Mouse (Mus musculus): ENCODE data around the gene Txk. TPM values are rescaled to one million over a fixed set of nuclear protein-coding genes. Genes with fewer than 3 reads are reported as not detected.

Txk gene
- not detected for total RNA-seq (2021)
- long read RNA-seq, experiment 1: 0 reads
- long read RNA-seq, experiment 2: 0 reads

GRCm38 (mm10) chr5:72752585-72752984 lies at the start of gene Txk:
Gene Txk (minus strand): TSS chr5:72752777.
- DNase-seq (ENCODE audit: low spot score): no peak

- DNase-seq (ENCODE audit: low spot score): no peak
Measured at GRCm38 (mm10) chr5:72798563-72798962, 46.0 kb upstream of the Txk start.

- DNase-seq (ENCODE audit: low spot score): peak; percentile 20
Measured at GRCm38 (mm10) chr5:72796186-72796613, 43.6 kb upstream of the Txk start.

GRCm38 (mm10) chr5:72793309-72793850 lies 40.8 kb upstream of the Txk start:
- no peak for DNase-seq (ENCODE audit: low spot score)

GRCm38 (mm10) chr5:72791789-72792188 lies 39.2 kb upstream of the Txk start:
- DNase-seq (ENCODE audit: low spot score): no peak

DNA sequence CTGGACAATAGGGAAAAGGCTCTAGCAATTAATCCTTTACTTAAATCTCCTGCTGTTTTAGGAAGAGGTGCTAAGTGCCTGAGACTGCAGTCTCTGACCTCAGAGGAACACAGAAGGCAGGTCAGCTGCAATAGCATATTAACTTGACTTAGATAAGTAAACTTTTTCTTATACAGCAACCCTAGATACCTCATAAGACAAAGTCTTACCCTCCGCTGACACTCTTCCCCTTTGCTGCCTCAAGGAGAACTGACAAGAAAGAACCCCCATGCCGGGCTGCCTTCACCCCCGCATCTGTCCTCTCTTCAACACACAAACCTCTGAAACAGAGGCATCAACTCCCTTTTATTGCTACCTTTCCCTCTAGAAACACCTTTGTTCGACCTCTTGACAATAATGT lies 38.8 kb upstream of the Txk start:
- DNase-seq (ENCODE audit: low spot score): no peak

DNA sequence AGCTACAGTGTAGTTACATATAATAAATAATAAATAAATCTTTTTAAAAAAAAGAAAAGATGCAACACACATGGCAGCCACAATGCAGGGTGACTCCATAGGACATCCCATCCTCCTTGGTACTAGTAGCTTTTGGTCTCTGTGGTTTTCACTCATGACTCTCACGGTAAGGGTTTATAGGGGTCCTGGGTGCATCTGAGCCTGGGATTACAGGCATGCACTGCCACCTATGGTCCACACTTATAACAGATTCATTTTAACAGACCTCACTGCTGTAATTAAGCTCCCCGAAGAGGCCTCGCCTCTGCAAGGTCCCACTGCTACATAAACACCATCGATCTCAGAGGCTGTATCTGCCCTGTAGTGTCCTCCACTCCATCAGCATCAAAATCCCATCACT lies 32.9 kb upstream of the Txk start:
- no peak for DNase-seq (ENCODE audit: low spot score)

DNA sequence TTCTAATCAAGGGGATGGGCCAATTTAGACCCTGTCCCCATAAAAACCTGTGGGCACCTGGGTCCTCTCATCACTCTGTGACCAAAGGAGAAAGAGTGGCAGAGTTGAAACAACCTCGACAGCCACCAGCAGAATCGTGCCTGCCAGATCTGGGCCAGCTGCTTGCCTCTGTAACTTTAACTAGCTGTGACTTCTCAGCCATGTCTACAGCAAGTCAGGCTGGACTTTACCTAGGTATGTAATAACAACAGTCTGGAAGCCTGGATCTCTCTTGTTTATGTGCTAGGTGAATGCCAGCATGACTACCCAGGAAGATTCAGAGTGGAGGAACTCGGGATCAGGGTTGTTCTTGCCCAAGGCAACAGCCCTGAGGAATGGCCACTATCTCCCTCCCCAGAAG lies 32.1 kb upstream of the Txk start:
- no peak for DNase-seq (ENCODE audit: low spot score)

DNA sequence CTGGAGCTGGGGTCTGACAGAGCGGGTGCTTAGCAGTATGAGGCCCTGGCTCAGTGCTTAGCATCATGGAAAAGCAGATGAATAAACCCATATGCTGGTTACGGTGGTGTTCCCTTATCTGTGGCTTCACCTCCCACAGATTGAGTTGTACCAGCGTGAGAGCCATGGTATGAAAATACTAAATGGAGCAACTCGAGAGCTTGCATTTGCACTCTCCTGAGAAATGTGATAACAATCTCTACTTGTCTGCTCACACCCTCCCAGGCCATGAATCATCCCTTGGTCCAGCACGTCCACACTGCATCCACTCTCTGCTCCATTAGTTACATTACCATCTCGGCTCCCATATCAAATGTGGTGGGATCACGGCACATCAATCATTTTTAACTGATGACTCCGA lies 31.4 kb upstream of the Txk start:
- DNase-seq (ENCODE audit: low spot score): no peak

GRCm38 (mm10) chr5:72783123-72783522 lies 30.5 kb upstream of the Txk start:
- no peak for DNase-seq (ENCODE audit: low spot score)

GRCm38 (mm10) chr5:72781776-72782175 lies 29.2 kb upstream of the Txk start:
- no peak for DNase-seq (ENCODE audit: low spot score)

DNA sequence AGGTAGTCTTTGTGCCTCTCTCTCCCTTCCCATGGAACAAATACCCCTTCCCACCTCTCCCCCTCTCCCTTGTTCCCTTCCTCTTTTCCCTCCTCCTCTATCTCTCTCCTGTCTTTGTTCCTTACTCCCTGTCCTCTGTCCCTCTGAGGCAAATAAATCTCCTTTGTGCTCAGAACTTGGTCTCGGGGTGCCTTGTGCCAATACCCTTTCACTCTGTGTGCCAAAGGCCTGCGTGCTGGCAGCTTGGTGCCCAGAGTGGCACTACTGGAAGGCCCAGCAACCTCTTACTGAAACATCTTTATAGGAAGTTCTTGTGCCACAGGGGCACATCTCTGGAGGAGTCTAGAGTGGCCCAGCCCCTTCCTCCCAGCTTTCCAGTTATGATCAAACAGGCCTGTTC lies 24.0 kb upstream of the Txk start:
- no peak for DNase-seq (ENCODE audit: low spot score)

- DNase-seq (ENCODE audit: low spot score): no peak
Measured at GRCm38 (mm10) chr5:72776127-72776526, 23.6 kb upstream of the Txk start.

GRCm38 (mm10) chr5:72769841-72770240 lies 17.3 kb upstream of the Txk start:
- no peak for DNase-seq (ENCODE audit: low spot score)

DNA sequence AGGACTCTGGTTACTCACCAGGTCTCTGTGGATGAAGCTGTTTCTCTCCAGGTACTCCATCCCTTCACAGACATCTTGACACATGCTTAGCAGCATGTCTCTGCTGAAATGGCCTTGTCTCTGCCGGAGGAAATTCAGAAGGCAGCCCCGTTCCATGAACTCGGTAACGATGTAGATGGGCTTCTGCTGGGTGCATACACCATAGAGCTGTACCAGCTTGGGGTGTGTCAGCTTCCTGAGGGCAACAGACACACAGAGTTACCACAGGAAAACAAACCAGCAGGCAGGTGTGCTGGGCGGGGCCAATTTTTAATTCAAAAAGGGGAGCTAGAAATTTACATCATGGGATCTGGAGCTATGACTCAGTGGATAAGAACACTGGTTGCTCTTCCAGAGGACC lies 11.0 kb upstream of the Txk start:
- no peak for DNase-seq (ENCODE audit: low spot score)

- DNase-seq (ENCODE audit: low spot score): no peak
Measured at GRCm38 (mm10) chr5:72763025-72763424, 10.4 kb upstream of the Txk start.

DNA sequence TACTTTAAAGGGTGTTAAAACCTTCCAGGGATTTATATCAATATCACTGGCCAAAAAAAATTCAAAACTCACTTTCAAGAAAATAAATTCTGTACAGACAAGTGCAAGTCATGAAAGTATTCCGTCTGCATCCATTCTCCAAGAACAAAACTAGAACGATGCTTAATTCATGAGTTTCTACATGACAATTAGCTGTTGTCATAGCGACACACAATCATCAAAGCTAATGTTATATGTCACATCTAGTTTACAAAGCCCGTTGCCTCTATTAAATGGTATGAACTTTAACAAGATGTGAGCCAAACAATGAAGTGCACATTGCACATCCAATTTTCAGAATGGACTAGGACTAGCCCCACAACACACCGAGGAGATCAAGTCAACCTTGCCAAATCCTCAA lies 9.2 kb upstream of the Txk start:
- no peak for DNase-seq (ENCODE audit: low spot score)

GRCm38 (mm10) chr5:72761237-72761636 lies 8.7 kb upstream of the Txk start:
- DNase-seq (ENCODE audit: low spot score): no peak

DNA sequence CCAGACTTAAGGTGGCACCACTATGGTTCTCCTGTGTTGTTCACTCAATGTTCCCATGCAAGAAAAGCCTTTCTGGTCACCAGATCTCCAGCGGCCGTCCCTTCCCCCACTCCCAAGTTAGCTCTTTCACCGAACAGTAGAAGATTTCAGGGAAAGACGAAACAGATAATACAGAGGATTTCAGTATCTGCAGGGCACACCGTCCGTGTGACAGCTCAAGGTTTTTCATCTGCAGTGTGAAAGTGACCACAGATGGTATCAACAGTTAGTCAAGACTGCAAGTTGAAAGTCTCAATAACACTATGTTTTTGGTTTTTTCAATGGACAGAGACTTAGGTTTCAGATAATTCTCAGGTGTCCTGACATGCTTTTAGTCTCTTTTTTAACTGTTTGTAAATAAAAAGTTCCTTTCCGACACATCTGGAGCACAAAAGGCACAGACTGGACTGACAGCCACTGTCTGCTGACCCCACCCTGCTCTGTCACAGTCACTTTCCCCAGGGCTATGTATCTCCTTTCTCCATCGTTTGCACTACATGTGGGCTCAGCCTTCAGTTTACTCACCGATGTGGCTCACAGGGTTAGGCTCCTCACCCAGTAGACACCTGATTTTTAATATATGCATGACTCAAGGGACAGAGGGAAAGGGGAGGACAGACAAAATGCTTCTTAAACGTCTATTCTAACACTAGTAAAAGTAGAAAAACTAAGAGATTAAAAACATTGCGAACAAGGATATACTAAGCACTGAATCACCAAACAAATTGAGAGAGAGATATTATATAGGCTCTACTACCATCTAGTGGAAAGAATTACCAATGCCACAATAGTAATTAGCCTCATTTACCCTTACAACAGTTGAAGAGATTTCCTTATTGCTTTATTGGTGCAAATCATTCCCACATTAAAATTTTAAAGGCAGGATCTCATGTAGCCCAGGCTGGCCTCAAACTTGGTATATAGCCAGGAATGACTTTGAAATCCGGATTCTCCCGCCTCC lies 6.6 kb upstream of the Txk start:
- DNase-seq (ENCODE audit: low spot score): no peak

DNA sequence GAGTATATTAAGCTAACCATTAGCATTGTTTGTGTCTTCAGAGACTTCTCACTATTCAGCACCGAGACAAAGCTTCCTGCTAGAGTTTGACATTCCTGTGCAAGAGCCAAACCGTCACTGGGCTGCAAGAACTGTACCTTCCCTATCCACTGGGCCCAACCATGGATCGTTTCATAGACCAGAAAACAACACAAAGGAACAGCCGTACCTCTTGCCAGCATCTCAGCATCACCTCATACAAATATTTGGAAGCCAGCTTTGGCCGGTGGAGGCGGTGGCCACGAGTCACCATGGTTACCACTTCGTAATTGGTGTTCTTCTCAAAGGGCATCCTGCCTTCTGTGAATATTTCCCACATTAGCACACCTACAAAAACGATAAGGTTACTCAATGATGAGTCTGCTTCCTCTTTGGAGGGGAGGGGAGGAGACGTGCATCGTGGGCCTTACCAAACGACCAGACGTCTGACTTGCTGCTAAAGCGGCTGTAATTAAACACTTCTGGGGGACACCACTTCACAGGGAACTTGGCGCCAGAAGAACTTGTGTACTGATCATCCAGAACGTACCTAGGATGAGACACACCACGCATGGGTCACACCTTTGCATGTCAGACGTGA lies 4.7 kb upstream of the Txk start:
- DNase-seq (ENCODE audit: low spot score): no peak

DNA sequence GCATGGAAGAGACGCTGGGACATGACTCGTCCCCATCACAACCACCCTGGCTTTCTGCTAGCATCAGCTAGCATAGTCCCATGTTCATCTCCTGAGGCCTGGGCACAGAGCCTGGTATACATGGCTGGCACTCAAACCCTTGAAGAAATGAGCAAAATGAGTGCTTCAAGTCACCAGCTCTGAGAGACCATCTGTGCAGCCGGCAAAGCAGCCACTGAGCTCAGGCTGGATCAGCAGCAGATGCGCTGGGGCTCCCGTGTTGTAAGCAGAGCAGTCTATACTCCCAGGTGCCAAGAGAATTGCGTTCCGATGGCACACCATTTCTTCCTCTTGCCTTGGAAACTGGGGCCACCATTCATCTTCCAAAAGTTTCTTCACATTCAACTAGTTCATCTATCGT lies 3.4 kb upstream of the Txk start:
- no peak for DNase-seq (ENCODE audit: low spot score)

GRCm38 (mm10) chr5:72755035-72755434 lies 2.5 kb upstream of the Txk start:
- DNase-seq (ENCODE audit: low spot score): no peak

All from gastrocnemius, adult 18-20 months (tissue).